Mouse (Mus musculus) ES-E14 (cell line): ENCODE results near the gene Dus4l. TPM values are rescaled to one million over a fixed set of nuclear protein-coding genes. Genes with fewer than 3 reads are reported as not detected.

ENCODE experiments used
- DNase-seq: peaks from one replicate; pipeline ENCODE4 v3.0.0-alpha.2; 2013; ENCODE audit warnings: low read depth, low spot score
- H3K27ac ChIP-seq: 2 replicates; pipeline ENCODE4 v1.5.1; 2012; ENCODE audit warnings: low read depth, mild to moderate bottlenecking, low read length, moderate library complexity, mixed read lengths; ENCODE audit not compliant: poor library complexity, insufficient read depth, severe bottlenecking
- H3K36me3 ChIP-seq: 2 replicates; pipeline ENCODE4 v1.6.1; 2012; ENCODE audit warnings: mild to moderate bottlenecking, low read length, moderate library complexity, mixed read lengths; ENCODE audit not compliant: control insufficient read depth, poor library complexity, insufficient read depth, severe bottlenecking
- H3K4me1 ChIP-seq, 2 experiments: fragments of 150-350 bp in 1 of 2; sonication (generic) in 1 of 2; 2 replicates each; pipeline ENCODE4 v1.6.1; 2012; ENCODE audit warnings: low read length in 2 of 2, mild to moderate bottlenecking in 1 of 2, mixed read lengths in 1 of 2; ENCODE audit not compliant: control insufficient read depth in 2 of 2, insufficient read depth in 2 of 2, poor library complexity in 1 of 2
- H3K4me3 ChIP-seq, 2 experiments: fragments of 150-350 bp in 1 of 2; sonication (generic) in 1 of 2; 2 replicates each; pipeline ENCODE4 v1.5.1; 2012; ENCODE audit warnings: low read length in 2 of 2, low read depth in 1 of 2, mild to moderate bottlenecking in 1 of 2, mixed read lengths in 1 of 2; ENCODE audit not compliant: insufficient read depth in 1 of 2, poor library complexity in 1 of 2, severe bottlenecking in 1 of 2
- H3K9ac ChIP-seq: 2 replicates; pipeline ENCODE4 v1.6.1; 2012; ENCODE audit warnings: low read depth, mild to moderate bottlenecking, low read length, mixed read lengths; ENCODE audit not compliant: poor library complexity, insufficient read depth, severe bottlenecking
- H3K9me3 ChIP-seq: fragments of 150-350 bp; sonication (generic); 2 replicates; pipeline ENCODE4 v1.6.1; 2012; ENCODE audit warnings: low read depth, mild to moderate bottlenecking, low read length; ENCODE audit not compliant: control insufficient read depth, insufficient read depth
- CHD2 ChIP-seq: IDR thresholded peaks from 2 replicates; pipeline ENCODE4 v1.6.1; 2014; ENCODE audit warnings: mild to moderate bottlenecking, low read depth, low read length, inconsistent platforms
- HCFC1 ChIP-seq: IDR thresholded peaks from 2 replicates; pipeline ENCODE4 v1.6.1; 2012; ENCODE audit warnings: low read length, inconsistent platforms, borderline replicate concordance; ENCODE audit not compliant: insufficient read depth
- MAFK ChIP-seq: IDR thresholded peaks from 2 replicates; pipeline ENCODE4 v1.6.1; 2014; ENCODE audit warnings: mild to moderate bottlenecking, low read depth, low read length, inconsistent platforms; ENCODE audit not compliant: insufficient read depth
- ZC3H11A ChIP-seq: IDR thresholded peaks from 2 replicates; pipeline ENCODE4 v1.6.1; 2012; ENCODE audit warnings: low read depth, mild to moderate bottlenecking, inconsistent platforms, low read length, borderline replicate concordance
- ZNF384 ChIP-seq: IDR thresholded peaks from 2 replicates; pipeline ENCODE4 v1.6.1; 2012; ENCODE audit warnings: low read depth, low read length, inconsistent platforms
- in situ Hi-C, 2 experiments: fragments of 600-800 bp; cut with MboI; formaldehyde crosslinking; loops; one replicate each; pipeline ENCODE4 v1.15.1; 2025; ENCODE audit warnings: low sequenced_read_pairs in 2 of 2, inconsistent platforms in 1 of 2; ENCODE audit not compliant: unreplicated experiment in 2 of 2
- total RNA-seq: library from RNA; depleted of rRNA; stranded (reverse); fragments of 300-350 nt; gene quantifications from 2 replicates; pipeline ENCODE4 v1.2.3, GENCODE M21; 2012

Dus4l gene
- total RNA-seq, 1 experiment: 9.1 TPM

GRCm38 (mm10) chr12:31693278-31693677 lies 38.7 kb upstream of the Dus4l start:
- TF ChIP-seq HCFC1 (no peak), ZNF384 (no peak), MAFK (no peak), CHD2 (no peak), ZC3H11A (no peak)
- Histone ChIP-seq H3K27ac (no peak overlapping the region), H3K9ac (no peak overlapping the region), H3K9me3 (no peaks in the 10 kb centered on the region), H3K36me3 (no peaks in the 10 kb centered on the region), H3K4me1 (no peaks in the 10 kb centered on the region), H3K4me3 (no peak overlapping the region)
- in situ Hi-C loops: no loop called here
- no peak for DNase-seq

DNA sequence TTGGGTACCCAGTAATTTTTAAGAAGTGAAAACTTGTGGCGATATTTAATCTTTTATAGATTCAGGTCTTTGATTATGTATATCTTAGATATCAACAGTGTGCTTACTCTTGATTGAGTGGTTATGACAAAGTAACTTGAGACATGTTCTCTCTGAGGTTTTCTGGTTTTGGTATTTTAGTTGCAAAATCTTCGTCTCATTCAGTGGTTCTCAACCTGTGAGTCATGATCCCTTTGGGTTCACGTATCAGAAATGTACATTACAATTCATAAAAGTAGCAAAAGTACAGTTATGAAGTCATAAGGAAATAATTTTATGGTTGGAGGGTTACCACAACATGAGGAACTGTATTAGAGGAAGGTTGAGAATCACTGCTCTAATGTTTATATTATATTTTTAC lies 32.1 kb upstream of the Dus4l start:
- no peaks in the 10 kb centered on the region for H3K9me3 ChIP-seq
- in situ Hi-C loops: no loop called here

GRCm38 (mm10) chr12:31667187-31667586 lies 12.6 kb upstream of the Dus4l start:
- no peak overlapping the region for H3K9ac ChIP-seq
- H3K9me3 ChIP-seq: no peaks in the 10 kb centered on the region
- DNase-seq: no peak
- no peak overlapping the region for H3K27ac ChIP-seq
- in situ Hi-C loops: no loop called here
- H3K4me3 ChIP-seq: no peak overlapping the region
- no peak for TF ChIP-seq CHD2
- H3K4me1 ChIP-seq: 0 out of 4 replicates have a peak, but pooled peaks cover 0 to 2% of the 10 kb centered on the region in 2 experiments
- H3K36me3 ChIP-seq: peaks cover 5% of the 10 kb centered on the region; the same call in 1 of the 2 replicates

More for the DNA sequence above, 32.1 kb upstream of the Dus4l start:
- Histone ChIP-seq H3K9ac (no peak overlapping the region), H3K4me1 (no peaks in the 10 kb centered on the region), H3K36me3 (no peaks in the 10 kb centered on the region), H3K27ac (no peak overlapping the region), H3K4me3 (no peak overlapping the region)
- no peak for DNase-seq
- TF ChIP-seq HCFC1 (no peak), CHD2 (no peak), ZNF384 (no peak), ZC3H11A (no peak), MAFK (no peak)

GRCm38 (mm10) chr12:31665999-31666398 lies 11.4 kb upstream of the Dus4l start:
- no peak overlapping the region for H3K27ac ChIP-seq
- H3K36me3 ChIP-seq: peaks cover 5% of the 10 kb centered on the region; the same call in 1 of the 2 replicates
- TF ChIP-seq ZC3H11A: no peak
- TF ChIP-seq ZNF384: no peak
- TF ChIP-seq HCFC1: no peak
- no peak for TF ChIP-seq CHD2
- TF ChIP-seq MAFK: no peak
- H3K9ac ChIP-seq: no peak overlapping the region
- H3K4me1 ChIP-seq: 0 out of 4 replicates have a peak, but pooled peaks cover 0 to 2% of the 10 kb centered on the region in 2 experiments
- no peaks in the 10 kb centered on the region for H3K9me3 ChIP-seq
- H3K4me3 ChIP-seq: no peak overlapping the region
- in situ Hi-C loops: no loop called here
- no peak for DNase-seq

- H3K27ac ChIP-seq: no peak overlapping the region
- H3K9me3 ChIP-seq: no peaks in the 10 kb centered on the region
- no peaks in the 10 kb centered on the region for H3K4me1 ChIP-seq
- no peak overlapping the region for H3K4me3 ChIP-seq
- TF ChIP-seq MAFK: no peak
- no peak for TF ChIP-seq ZNF384
- no peak for TF ChIP-seq CHD2
- no peak for TF ChIP-seq ZC3H11A
- TF ChIP-seq HCFC1: no peak
- in situ Hi-C loops: no loop called here
- no peak for DNase-seq
- H3K36me3 ChIP-seq: no peaks in the 10 kb centered on the region
- H3K9ac ChIP-seq: no peak overlapping the region
These were observed 2.2 kb upstream of the Dus4l start for GRCm38 (mm10) chr12:31656841-31657240.
